Mouse (Mus musculus) forebrain, embryonic 12.5 days (tissue): ENCODE data around the gene Mctp2. TPM values are rescaled to one million over a fixed set of nuclear protein-coding genes. Genes with fewer than 3 reads are reported as not detected.

Source experiments
- ATAC-seq: fragments of 200-750 bp; cut with Nextera tagmentation; 2 replicates; pipeline ENCODE4 v1.8.0; 2017; ENCODE audit warnings: moderate TSS enrichment; ENCODE audit not compliant: low FRiP score
- H3K27ac ChIP-seq: fragments of 300-500 bp; sonication (generic); 2 replicates; pipeline ENCODE4 v1.5.1; 2016; ENCODE audit warnings: mild to moderate bottlenecking
- H3K27me3 ChIP-seq: fragments of 300-500 bp; sonication (generic); 2 replicates; pipeline ENCODE4 v1.6.1; 2016; ENCODE audit warnings: mild to moderate bottlenecking
- H3K36me3 ChIP-seq: fragments of 300-500 bp; sonication (generic); replicated peaks from 2 replicates; pipeline ENCODE4 v1.6.1; 2016; ENCODE audit warnings: mild to moderate bottlenecking
- H3K4me1 ChIP-seq: fragments of 300-500 bp; sonication (generic); 2 replicates; pipeline ENCODE4 v1.6.1; 2016
- H3K4me2 ChIP-seq: fragments of 300-500 bp; sonication (generic); 2 replicates; pipeline ENCODE4 v1.6.1; 2016; ENCODE audit warnings: mild to moderate bottlenecking, moderate library complexity
- H3K4me3 ChIP-seq: fragments of 300-500 bp; sonication (generic); replicated peaks from 2 replicates; pipeline ENCODE4 v1.5.1; 2016; ENCODE audit warnings: mild to moderate bottlenecking
- H3K9ac ChIP-seq: fragments of 300-500 bp; sonication (generic); 2 replicates; pipeline ENCODE4 v1.6.1; 2016; ENCODE audit warnings: mild to moderate bottlenecking
- H3K9me3 ChIP-seq: fragments of 300-500 bp; sonication (generic); 2 replicates; pipeline ENCODE4 v1.6.1; 2016
- WGBS: fragments of 180-500 bp; shearing (Covaris S2); methylation state at CpG from one replicate; pipeline ENCODE4 v1.1.7; 2016; 5-methylcytosine and 5-hydroxymethylcytosine counted together
- polyA plus RNA-seq: library from polyadenylated mRNA; unstranded; fragments of >200 nt; fragmentation: Nextera tagmentation; extraction: Ambion mirVana; gene quantifications from 2 replicates; pipeline ENCODE4 v1.2.1, GENCODE M21; 2016

The Mctp2 gene
- polyA plus RNA-seq, 1 experiment from 2014 or later: 0.22 TPM

GRCm38 (mm10) chr7:72301667-72302066, 4.7 kb downstream of the Mctp2 start:
- Histone ChIP-seq H3K4me3 (no peak overlapping the region), H3K9ac (no peak overlapping the region), H3K4me1 (peaks cover 12% of the 10 kb centered on the region), H3K36me3 (no peaks in the 10 kb centered on the region), H3K9me3 (no peaks in the 10 kb centered on the region), H3K4me2 (no peak overlapping the region), H3K27ac (no peak overlapping the region), H3K27me3 (peaks cover 15% of the 10 kb centered on the region)
- WGBS: 70% methylated on average over 4 of the region's 4 CpGs
- no peak for ATAC-seq

- no peak overlapping the region for H3K9ac ChIP-seq
- ATAC-seq: no peak
- H3K4me3 ChIP-seq: no peak overlapping the region
- H3K4me1 ChIP-seq: no peaks in the 10 kb centered on the region
- no peaks in the 10 kb centered on the region for H3K9me3 ChIP-seq
- H3K4me2 ChIP-seq: no peak overlapping the region
- H3K36me3 ChIP-seq: no peaks in the 10 kb centered on the region
- no peak overlapping the region for H3K27ac ChIP-seq
- WGBS: 85% methylated on average over 6 of the region's 6 CpGs
- no peaks in the 10 kb centered on the region for H3K27me3 ChIP-seq
These were observed 6.7 kb downstream of the Mctp2 start for GRCm38 (mm10) chr7:72299726-72300125.

GRCm38 (mm10) chr7:72297013-72297412, 9.4 kb downstream of the Mctp2 start:
- ATAC-seq: no peak
- no peak overlapping the region for H3K4me2 ChIP-seq
- no peaks in the 10 kb centered on the region for H3K9me3 ChIP-seq
- WGBS: 94% methylated on average over 5 of the region's 5 CpGs
- no peak overlapping the region for H3K27ac ChIP-seq
- no peaks in the 10 kb centered on the region for H3K4me1 ChIP-seq
- no peak overlapping the region for H3K4me3 ChIP-seq
- no peaks in the 10 kb centered on the region for H3K36me3 ChIP-seq
- H3K27me3 ChIP-seq: no peaks in the 10 kb centered on the region
- H3K9ac ChIP-seq: no peak overlapping the region

- Histone ChIP-seq H3K27ac (no peak overlapping the region), H3K4me2 (no peak overlapping the region), H3K36me3 (no peaks in the 10 kb centered on the region), H3K9ac (no peak overlapping the region), H3K4me3 (no peak overlapping the region), H3K9me3 (no peaks in the 10 kb centered on the region), H3K4me1 (no peaks in the 10 kb centered on the region), H3K27me3 (no peaks in the 10 kb centered on the region)
- WGBS: 31% methylated on average over 2 of the region's 2 CpGs
- ATAC-seq: 0 out of 2 replicates have a peak, but pooled peaks have one; percentile 17
These were observed 10.2 kb downstream of the Mctp2 start for GRCm38 (mm10) chr7:72296171-72296570.

- Histone ChIP-seq H3K9me3 (no peaks in the 10 kb centered on the region), H3K4me2 (no peak overlapping the region), H3K27me3 (no peaks in the 10 kb centered on the region), H3K27ac (no peak overlapping the region), H3K4me3 (no peak overlapping the region), H3K36me3 (no peaks in the 10 kb centered on the region), H3K9ac (no peak overlapping the region), H3K4me1 (no peaks in the 10 kb centered on the region)
- no peak for ATAC-seq
- WGBS: 75% methylated on average over 2 of the region's 2 CpGs
These were observed 11.5 kb downstream of the Mctp2 start for GRCm38 (mm10) chr7:72294886-72295285.

- Histone ChIP-seq H3K36me3 (no peaks in the 10 kb centered on the region), H3K4me3 (no peak overlapping the region), H3K27me3 (no peaks in the 10 kb centered on the region), H3K9ac (no peak overlapping the region), H3K9me3 (no peaks in the 10 kb centered on the region), H3K27ac (no peak overlapping the region), H3K4me1 (no peaks in the 10 kb centered on the region), H3K4me2 (no peak overlapping the region)
- ATAC-seq: no peak
- 79% methylated on average over 4 of the region's 4 CpGs for WGBS
These were observed 12.4 kb downstream of the Mctp2 start for GRCm38 (mm10) chr7:72293784-72294538.

- Histone ChIP-seq H3K9ac (no peak overlapping the region), H3K4me2 (no peak overlapping the region), H3K4me1 (no peaks in the 10 kb centered on the region), H3K4me3 (no peak overlapping the region), H3K27me3 (no peaks in the 10 kb centered on the region), H3K27ac (no peak overlapping the region), H3K36me3 (no peaks in the 10 kb centered on the region), H3K9me3 (no peaks in the 10 kb centered on the region)
- WGBS: 92% methylated on average over 8 of the region's 8 CpGs
- no peak for ATAC-seq
These were observed 14.0 kb downstream of the Mctp2 start for GRCm38 (mm10) chr7:72292232-72292913.

GRCm38 (mm10) chr7:72280721-72281120, 25.7 kb downstream of the Mctp2 start:
- Histone ChIP-seq H3K27ac (no peak overlapping the region), H3K4me3 (no peak overlapping the region), H3K9ac (no peak overlapping the region), H3K4me1 (no peaks in the 10 kb centered on the region), H3K4me2 (no peak overlapping the region), H3K27me3 (no peaks in the 10 kb centered on the region), H3K36me3 (no peaks in the 10 kb centered on the region), H3K9me3 (no peaks in the 10 kb centered on the region)
- no peak for ATAC-seq
- 79% methylated on average over 3 of the region's 3 CpGs for WGBS

GRCm38 (mm10) chr7:72278412-72278811, 28.0 kb downstream of the Mctp2 start:
- no peaks in the 10 kb centered on the region for H3K4me1 ChIP-seq
- no peaks in the 10 kb centered on the region for H3K9me3 ChIP-seq
- 79% methylated on average over 2 of the region's 2 CpGs for whole genome bisulfite sequencing
- no peak overlapping the region for H3K9ac ChIP-seq
- no peak overlapping the region for H3K4me2 ChIP-seq
- no peak overlapping the region for H3K4me3 ChIP-seq
- no peaks in the 10 kb centered on the region for H3K27me3 ChIP-seq
- H3K36me3 ChIP-seq: no peaks in the 10 kb centered on the region
- H3K27ac ChIP-seq: no peak overlapping the region
- no peak for ATAC-seq

- no peak for ATAC-seq
- Histone ChIP-seq H3K4me3 (no peak overlapping the region), H3K4me1 (no peaks in the 10 kb centered on the region), H3K9ac (no peak overlapping the region), H3K27me3 (no peaks in the 10 kb centered on the region), H3K9me3 (no peaks in the 10 kb centered on the region), H3K36me3 (no peaks in the 10 kb centered on the region), H3K27ac (no peak overlapping the region), H3K4me2 (no peak overlapping the region)
- 86% methylated on average over 5 of the region's 5 CpGs for WGBS
These were observed 30.9 kb downstream of the Mctp2 start for GRCm38 (mm10) chr7:72275513-72275912.

GRCm38 (mm10) chr7:72271546-72271945, 34.9 kb downstream of the Mctp2 start:
- Histone ChIP-seq H3K27ac (no peak overlapping the region), H3K9ac (no peak overlapping the region), H3K27me3 (no peaks in the 10 kb centered on the region), H3K36me3 (no peaks in the 10 kb centered on the region), H3K4me2 (no peak overlapping the region), H3K4me1 (no peaks in the 10 kb centered on the region), H3K9me3 (no peaks in the 10 kb centered on the region), H3K4me3 (no peak overlapping the region)
- no peak for ATAC-seq
- WGBS: 80% methylated on average over 6 of the region's 6 CpGs

- no peak overlapping the region for H3K27ac ChIP-seq
- no peaks in the 10 kb centered on the region for H3K36me3 ChIP-seq
- no peak overlapping the region for H3K4me3 ChIP-seq
- WGBS: 89% methylated on average over 6 of the region's 6 CpGs
- H3K4me1 ChIP-seq: no peaks in the 10 kb centered on the region
- H3K9me3 ChIP-seq: no peaks in the 10 kb centered on the region
- no peak overlapping the region for H3K9ac ChIP-seq
- no peaks in the 10 kb centered on the region for H3K27me3 ChIP-seq
- H3K4me2 ChIP-seq: no peak overlapping the region
- no peak for ATAC-seq
These were observed 36.4 kb downstream of the Mctp2 start for GRCm38 (mm10) chr7:72269994-72270393.
